Mouse (Mus musculus) G1E (cell line): Measurements from ENCODE around the gene Fam98b. TPM values are rescaled to one million over a fixed set of nuclear protein-coding genes. Genes with fewer than 3 reads are reported as not detected.

Experiments
- ATAC-seq: 2 replicates; pipeline ENCODE4 v1.8.0; 2016; ENCODE audit warnings: mild to moderate bottlenecking; ENCODE audit not compliant: insufficient number of reproducible peaks, poor library complexity, low FRiP score, severe bottlenecking; ENCODE audit errors: extremely low read depth
- DNase-seq: peaks from one replicate; pipeline ENCODE4 v3.0.0; 2012; ENCODE audit warnings: low spot score
- H3K27me3 ChIP-seq: 2 replicates; pipeline ENCODE4 v1.6.1; 2012; ENCODE audit warnings: mild to moderate bottlenecking, low read length, inconsistent platforms; ENCODE audit not compliant: insufficient read depth
- H3K36me3 ChIP-seq: replicated peaks from 2 replicates; pipeline ENCODE3; 2012; ENCODE audit warnings: mild to moderate bottlenecking, inconsistent platforms
- H3K4me1 ChIP-seq: 2 replicates; pipeline ENCODE4 v1.6.1; 2012; ENCODE audit warnings: low read depth, low read length, inconsistent platforms, mixed read lengths; ENCODE audit not compliant: insufficient read depth
- H3K4me3 ChIP-seq: 2 replicates; pipeline ENCODE4 v1.5.1; 2012; ENCODE audit warnings: low read depth, mild to moderate bottlenecking, inconsistent platforms, low read length, moderate library complexity, mixed read lengths
- H3K9me3 ChIP-seq: replicated peaks from 2 replicates; pipeline ENCODE4 v1.6.1; 2012; ENCODE audit warnings: inconsistent platforms
- CTCF ChIP-seq: IDR thresholded peaks from 2 replicates; pipeline ENCODE4 v1.5.1; 2012; ENCODE audit warnings: low read depth, low read length, inconsistent platforms, mixed read lengths
- GATA1 ChIP-seq: IDR thresholded peaks from 2 replicates; pipeline ENCODE4 v1.6.1; 2012; ENCODE audit warnings: borderline replicate concordance, low read length, inconsistent platforms, mixed read lengths
- GATA2 ChIP-seq: IDR thresholded peaks from 2 replicates; pipeline ENCODE4 v1.6.1; 2012; ENCODE audit warnings: low read depth, low read length, inconsistent platforms, borderline replicate concordance
- POLR2AphosphoS5 ChIP-seq: IDR thresholded peaks from 2 replicates; pipeline ENCODE4 v1.6.1; 2012; ENCODE audit warnings: low read depth, low read length, inconsistent platforms; ENCODE audit not compliant: insufficient replicate concordance
- TAL1 ChIP-seq: conservative IDR thresholded peaks from 2 replicates; pipeline ENCODE4 v1.6.1; 2012; ENCODE audit warnings: low read depth, low read length, inconsistent platforms, mixed read lengths
- polyA plus RNA-seq: library from polyadenylated mRNA; stranded (reverse); fragments of >175 nt; gene quantifications from 2 replicates; pipeline ENCODE4 v1.2.3, GENCODE M21; 2012
- total RNA-seq, 2 experiments: library from RNA; stranded (forward) in 1 of 2; stranded (reverse) in 1 of 2; fragments of 200-1000 nt in 1 of 2; fragments of >200 nt in 1 of 2; fragmentation: Nextera tagmentation in 1 of 2; gene quantifications; 2 replicates each; pipeline ENCODE4 v1.2.3; 2014 to 2017

The Fam98b gene
- total and polyA plus RNA-seq, 3 experiments, result 11.2 to 43.0 (median 11.2) TPM

DNA sequence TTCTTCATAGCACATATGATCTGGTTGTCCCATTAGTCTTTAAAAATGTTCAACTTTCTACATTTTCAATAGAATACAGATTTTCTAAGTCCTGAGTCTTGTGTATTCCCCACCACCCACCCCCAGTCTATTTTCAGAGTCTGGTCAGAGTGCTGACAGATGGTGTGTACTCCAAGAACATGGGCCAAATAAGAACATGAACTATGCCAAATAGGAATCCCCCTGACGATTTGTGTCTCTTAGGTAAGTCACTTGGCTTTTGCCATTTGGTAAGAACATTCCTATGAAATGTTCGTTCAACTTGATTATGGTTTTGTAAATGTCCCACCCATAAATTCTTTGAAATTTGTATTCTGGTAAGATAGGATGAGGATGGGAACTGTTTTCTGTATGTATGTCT, 59.5 kb downstream of the Fam98b start:
- DNase-seq (no peak), ATAC-seq (no peak)
- no peak overlapping the region for H3K4me3 ChIP-seq
- 0 out of 2 replicates have a peak, but pooled peaks cover 2% of the 10 kb centered on the region for H3K27me3 ChIP-seq
- TF ChIP-seq GATA2 (no peak), POLR2AphosphoS5 (no peak)
- no peaks in the 10 kb centered on the region for H3K36me3 ChIP-seq
- no peaks in the 10 kb centered on the region for H3K4me1 ChIP-seq
- no peaks in the 10 kb centered on the region for H3K9me3 ChIP-seq

DNA sequence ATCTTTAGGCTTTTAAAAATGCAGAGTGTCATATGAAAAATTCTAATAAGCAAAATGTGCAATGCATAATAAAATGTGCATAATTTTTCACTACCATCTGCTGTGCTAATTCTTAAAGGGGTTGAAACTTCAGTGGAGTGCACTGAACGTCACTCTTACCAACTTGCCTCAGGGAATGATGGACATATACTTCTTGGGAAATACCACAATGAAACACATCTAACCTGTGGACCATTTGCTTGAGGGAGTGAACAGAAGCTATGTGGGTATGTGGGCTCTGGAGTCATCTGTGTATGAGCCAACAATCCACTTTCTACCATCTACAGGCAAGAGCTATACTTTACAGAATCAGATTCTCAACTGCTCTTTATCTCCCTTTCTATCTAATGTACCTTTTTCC, 61.8 kb downstream of the Fam98b start:
- H3K4me1 ChIP-seq, result no peaks in the 10 kb centered on the region
- no peaks in the 10 kb centered on the region for H3K36me3 ChIP-seq
- DNase-seq (no peak), ATAC-seq (no peak)
- H3K9me3 ChIP-seq, result no peaks in the 10 kb centered on the region
- no peaks in the 10 kb centered on the region for H3K27me3 ChIP-seq
- TF ChIP-seq POLR2AphosphoS5 (no peak), GATA1 (no peak), GATA2 (no peak), CTCF (no peak), TAL1 (no peak)
- no peak overlapping the region for H3K4me3 ChIP-seq

DNA sequence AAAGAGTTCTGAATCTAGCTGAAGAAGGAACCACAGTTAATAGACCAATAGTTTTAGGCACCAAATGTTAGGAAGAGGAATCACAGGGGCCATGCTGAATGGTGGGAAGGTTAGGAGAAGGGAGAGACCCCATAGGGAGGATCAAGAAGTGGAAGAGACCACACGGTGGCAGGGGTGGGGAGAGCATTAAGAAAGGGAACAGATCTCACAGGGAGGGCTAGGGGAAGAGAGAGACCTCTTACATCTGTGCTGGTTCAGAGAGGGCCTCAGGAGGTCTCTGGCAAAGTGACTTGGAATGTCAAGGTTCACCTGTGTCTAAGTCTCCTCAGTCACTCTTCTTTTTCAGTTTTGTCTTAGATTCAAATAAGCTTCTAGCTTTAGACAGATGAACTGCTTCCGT, 62.5 kb downstream of the Fam98b start:
- no peaks in the 10 kb centered on the region for H3K4me1 ChIP-seq
- no peak overlapping the region for H3K4me3 ChIP-seq
- H3K27me3 ChIP-seq, result no peaks in the 10 kb centered on the region
- TF ChIP-seq TAL1 (no peak), CTCF (no peak), POLR2AphosphoS5 (no peak), GATA2 (no peak), GATA1 (no peak)
- H3K9me3 ChIP-seq, result no peaks in the 10 kb centered on the region
- no peak for DNase-seq
- no peak for ATAC-seq
- no peaks in the 10 kb centered on the region for H3K36me3 ChIP-seq

DNA sequence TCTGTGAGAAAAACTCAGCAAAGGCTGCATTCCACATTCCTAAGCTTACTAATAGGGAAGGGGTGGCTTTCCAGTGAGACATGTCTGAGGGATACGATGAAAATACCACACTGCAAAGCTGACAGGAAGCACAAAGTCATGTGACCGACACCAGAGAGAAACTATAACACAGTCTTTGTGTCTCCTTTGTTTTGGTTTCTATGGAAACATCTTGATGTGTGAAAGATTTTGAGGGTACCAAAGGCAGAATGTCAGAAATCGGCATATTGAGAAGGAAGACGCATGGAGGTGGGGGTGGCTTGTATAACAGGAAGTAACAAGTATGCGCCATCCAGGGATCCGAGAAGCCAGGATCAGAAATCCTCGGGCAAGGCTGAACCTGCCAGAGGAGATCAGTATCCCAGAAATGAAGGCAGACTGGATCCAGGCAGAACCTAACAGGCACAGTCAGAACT, 62.9 kb downstream of the Fam98b start:
- Histone ChIP-seq H3K4me1 (no peaks in the 10 kb centered on the region), H3K4me3 (no peak overlapping the region), H3K27me3 (no peaks in the 10 kb centered on the region), H3K9me3 (no peaks in the 10 kb centered on the region), H3K36me3 (no peaks in the 10 kb centered on the region)
- no peak for DNase-seq
- ATAC-seq, result no peak
- TF ChIP-seq TAL1, result no peak
- no peak for TF ChIP-seq GATA2
- TF ChIP-seq GATA1, result no peak
- TF ChIP-seq POLR2AphosphoS5, result no peak
- no peak for TF ChIP-seq CTCF

DNA sequence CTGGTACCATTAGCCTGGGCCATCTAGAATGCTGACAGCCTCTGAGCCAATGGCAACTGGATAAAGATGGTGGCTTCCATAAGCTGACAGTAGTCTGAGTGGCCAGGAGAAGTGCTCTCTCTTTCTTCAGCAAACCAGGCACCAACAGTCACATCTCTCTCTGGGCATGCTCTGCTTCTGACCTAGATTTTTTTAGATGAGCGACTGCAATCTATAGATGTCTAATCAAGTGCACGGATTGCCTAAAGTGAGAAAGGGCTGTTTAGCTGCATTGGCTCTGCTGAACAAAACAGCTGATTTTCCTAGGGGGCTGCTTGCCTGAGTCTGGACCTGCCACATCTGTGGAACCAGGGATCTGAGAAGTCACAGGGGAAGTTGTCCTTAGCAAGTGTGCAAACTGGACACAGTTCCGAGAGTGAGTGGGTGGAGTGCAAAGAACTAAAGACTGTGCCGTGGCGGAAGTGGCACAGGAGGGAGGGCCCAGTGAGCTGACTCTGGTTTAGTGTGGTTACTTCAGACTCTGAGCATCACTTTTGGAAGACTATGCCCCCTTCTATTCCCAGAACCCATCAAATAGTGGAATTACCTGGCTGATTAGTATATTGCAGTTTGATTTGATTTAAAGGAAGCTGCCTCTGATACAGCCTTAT, 64.2 kb downstream of the Fam98b start:
- Histone ChIP-seq H3K36me3 (no peaks in the 10 kb centered on the region), H3K27me3 (no peaks in the 10 kb centered on the region), H3K4me3 (no peak overlapping the region), H3K9me3 (no peaks in the 10 kb centered on the region), H3K4me1 (no peaks in the 10 kb centered on the region)
- no peak for ATAC-seq
- no peak for TF ChIP-seq POLR2AphosphoS5
- TF ChIP-seq TAL1, result no peak
- TF ChIP-seq CTCF, result no peak
- TF ChIP-seq GATA2, result no peak
- TF ChIP-seq GATA1, result no peak
- no peak for DNase-seq

DNA sequence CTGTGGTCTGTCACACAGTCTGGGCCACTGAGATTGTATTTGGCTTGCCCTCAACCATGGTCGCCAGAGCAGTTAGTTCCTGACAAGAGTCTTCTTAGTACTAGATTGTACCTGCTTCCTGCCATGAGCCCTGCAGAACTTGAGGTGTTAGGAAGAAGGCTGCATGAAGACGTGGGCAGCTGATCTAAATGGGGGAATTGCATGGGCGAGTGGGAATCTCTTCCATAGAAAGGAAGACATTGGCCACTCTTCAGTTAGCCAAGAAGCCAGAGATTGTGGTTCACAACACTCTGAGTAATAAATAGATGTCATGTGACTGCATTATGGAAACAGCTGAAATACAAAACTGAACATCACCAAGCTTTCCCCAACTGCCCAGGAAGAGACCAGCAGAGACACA, 69.5 kb downstream of the Fam98b start:
- Histone ChIP-seq H3K4me3 (no peak overlapping the region), H3K9me3 (no peaks in the 10 kb centered on the region), H3K36me3 (no peaks in the 10 kb centered on the region), H3K27me3 (no peaks in the 10 kb centered on the region), H3K4me1 (no peaks in the 10 kb centered on the region)
- TF ChIP-seq CTCF (no peak), GATA1 (no peak)
- no peak for ATAC-seq
- no peak for DNase-seq

Other genes with a start within 250 kb of the Fam98b start
- 42.1 and 52.2 TPM in 2 replicates for gene Spred1, start 128.4 kb upstream of the Fam98b start, total RNA-seq (2014; fragmentation: Nextera tagmentation)
- gene Spred1, start 128.4 kb upstream of the Fam98b start, total RNA-seq (2017), result 76.0 and 78.1 TPM in 2 replicates
- 3.9 and 5.4 TPM in 2 replicates for gene Spred1, start 128.4 kb upstream of the Fam98b start, polyA plus RNA-seq
- gene Rasgrp1, start 93.3 kb downstream of the Fam98b start, total RNA-seq (2014; fragmentation: Nextera tagmentation), result not detected in 2 replicates
- gene Rasgrp1, start 93.3 kb downstream of the Fam98b start, total RNA-seq (2017), result 0.05 and 0.12 TPM in 2 replicates
- not detected in 2 replicates for gene Rasgrp1, start 93.3 kb downstream of the Fam98b start, polyA plus RNA-seq